Mouse (Mus musculus) R1 (cell line): ENCODE measurements around the gene Lrrc8c.

Experiments
- DNase-seq: peaks from one replicate; pipeline ENCODE4 v3.0.0-alpha.2; 2018; ENCODE audit warnings: low read depth, low spot score

Lrrc8c gene

DNA sequence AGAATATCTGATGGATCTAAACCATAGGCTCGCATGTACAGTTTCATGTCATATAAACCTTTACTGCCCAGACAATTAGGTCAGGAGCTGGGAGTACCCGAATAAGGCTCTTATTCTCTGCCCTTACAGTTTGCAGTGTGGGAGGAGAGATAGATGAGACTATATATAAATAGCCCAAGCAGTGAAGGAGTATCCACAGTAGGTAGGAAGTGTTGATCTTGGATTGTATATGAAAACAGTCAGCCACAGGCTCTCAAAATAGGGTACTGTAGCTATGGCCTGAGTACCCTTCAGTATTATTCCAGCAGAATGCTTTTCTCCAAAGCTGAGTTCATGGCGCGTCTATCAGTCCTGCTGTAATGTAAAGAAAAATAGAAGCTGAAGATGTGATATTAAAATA lies 27.9 kb downstream of the Lrrc8c start:
- no peak for DNase-seq

DNA sequence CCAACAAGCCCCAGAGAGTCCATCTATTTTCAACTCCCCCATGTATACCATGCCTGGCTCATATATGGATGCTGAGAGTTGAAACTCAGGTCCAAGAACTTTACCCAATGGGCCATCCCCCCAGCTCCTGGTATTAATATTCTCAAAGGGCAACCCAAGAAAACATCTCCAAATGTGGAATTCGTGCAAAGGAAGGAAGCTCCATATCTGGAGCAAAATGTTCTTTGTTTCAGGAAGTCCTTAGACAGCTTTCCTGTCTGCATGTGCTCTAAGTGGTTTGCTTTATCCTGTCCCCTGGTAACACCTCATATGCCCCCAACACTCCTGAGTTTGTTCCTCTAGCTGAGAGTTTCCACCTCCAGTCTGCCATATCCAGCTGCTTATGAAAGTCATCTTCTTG lies 32.6 kb downstream of the Lrrc8c start:
- no peak for DNase-seq

DNA sequence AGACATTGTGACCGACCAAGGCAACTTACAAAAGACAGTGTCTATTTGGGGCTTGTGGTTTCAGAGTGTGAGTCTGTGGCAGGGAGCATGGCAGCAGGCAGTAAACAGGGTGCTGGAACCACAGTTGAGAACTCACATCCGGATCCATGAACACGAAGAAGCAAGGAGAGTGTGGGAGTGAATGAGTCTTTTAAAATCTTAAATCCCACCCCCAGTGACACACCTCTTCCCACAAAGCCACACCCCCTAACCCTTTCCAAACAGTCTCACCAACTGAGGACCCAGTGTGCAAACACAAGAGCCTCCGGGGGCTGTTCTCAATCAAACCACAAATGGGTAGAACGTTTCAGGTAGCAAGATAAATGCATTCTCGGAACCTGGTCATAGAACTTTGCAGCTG lies 37.1 kb downstream of the Lrrc8c start:
- peak; percentile 11 for DNase-seq

DNA sequence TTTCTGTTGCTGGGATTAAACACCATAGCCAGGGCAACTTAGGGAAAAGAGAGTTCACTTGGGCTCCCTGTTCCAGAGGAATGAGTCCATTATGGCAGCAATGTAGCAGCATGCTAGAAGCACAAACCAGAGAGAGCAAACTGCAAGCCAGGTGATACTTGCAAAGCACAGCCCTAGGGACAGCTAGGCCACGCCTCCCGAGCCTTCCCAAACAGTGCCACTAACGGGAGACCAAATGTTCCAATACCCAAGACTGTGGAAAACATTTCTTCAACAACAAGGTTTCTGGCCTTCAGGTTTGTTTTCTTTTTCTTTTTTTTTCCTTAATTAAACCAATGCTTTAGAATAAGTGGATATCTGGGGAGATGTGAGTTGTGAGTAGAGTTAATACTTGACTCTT lies 38.2 kb downstream of the Lrrc8c start:
- DNase-seq, result no peak

DNA sequence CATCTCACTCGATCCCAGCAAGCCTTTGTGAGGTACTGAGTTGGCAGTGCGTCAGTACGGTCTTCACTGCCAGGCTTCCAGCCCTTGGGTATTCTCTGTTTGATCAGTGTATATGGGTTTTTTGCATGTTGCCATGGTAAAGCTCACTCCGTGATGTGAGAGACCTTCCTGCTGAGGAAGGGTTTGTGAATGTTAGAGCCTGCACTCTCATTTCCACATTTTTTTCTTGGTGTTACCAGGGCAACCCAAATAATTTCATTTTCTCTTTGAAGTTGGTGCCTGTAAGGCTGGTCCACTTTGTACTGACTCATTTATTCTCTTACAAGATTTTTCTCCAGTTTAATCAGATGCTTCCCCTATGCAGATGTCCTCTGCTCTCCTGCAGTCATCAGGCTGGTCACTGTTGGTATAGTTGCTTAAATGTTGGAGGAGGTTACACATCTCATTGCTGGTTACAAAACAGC lies 38.6 kb downstream of the Lrrc8c start:
- DNase-seq, result no peak

DNA sequence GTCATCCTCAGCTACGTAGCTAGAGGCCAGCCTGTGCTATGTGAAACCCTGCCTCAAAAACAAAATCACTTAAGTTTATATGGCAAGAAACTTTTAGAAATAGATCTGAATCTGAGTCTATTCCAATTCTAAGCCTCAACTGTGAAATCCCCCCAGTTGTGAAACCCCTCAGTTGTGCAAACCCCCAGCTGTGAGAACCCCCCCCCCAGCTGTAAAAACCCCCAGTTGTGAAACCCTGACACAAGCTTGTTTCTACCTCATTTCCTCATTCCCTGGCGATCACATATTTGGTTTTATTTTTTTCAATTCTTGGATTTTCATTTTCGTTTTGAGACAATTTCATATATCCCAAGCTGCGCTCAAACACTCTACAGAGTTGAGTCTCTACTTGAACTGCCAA lies 39.3 kb downstream of the Lrrc8c start:
- no peak for DNase-seq

DNA sequence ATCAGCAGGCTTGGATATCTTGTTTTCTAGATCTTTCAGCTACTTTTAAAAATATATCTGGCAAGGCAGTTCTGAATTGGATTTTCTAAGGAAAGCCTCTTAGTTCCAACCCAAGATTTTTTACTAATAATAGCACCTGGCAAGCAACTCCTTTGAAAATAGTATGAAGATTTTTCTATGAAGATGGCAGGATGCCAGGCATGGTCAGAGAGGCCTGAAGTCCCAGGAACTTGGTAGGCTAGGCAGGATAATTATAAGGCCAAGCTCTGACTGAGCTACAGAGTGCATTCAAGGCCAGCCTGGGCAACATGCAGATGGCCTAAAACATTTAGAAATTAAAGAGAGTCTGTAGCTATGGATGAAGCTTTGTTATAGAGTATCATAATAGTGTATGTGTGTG lies 42.7 kb downstream of the Lrrc8c start:
- no peak for DNase-seq

DNA sequence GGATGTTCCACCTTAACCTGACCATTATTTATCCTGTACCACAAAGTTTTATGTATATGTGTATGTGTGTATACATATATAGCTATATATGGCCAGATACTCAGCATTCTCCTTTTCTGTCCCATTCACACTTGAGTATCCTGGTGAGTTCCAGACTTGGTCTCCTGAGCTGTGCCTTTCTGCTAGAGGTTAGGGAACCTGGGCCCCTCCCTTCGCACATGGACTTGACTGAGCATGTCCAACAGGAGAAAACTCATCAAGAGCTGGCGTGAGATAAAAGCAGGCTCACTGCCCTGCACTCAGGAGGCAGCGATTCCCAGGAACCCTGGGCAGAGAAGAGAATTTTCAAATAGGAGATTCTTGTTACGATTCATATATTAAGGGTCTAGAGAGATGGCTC lies 45.6 kb downstream of the Lrrc8c start:
- DNase-seq, result no peak

DNA sequence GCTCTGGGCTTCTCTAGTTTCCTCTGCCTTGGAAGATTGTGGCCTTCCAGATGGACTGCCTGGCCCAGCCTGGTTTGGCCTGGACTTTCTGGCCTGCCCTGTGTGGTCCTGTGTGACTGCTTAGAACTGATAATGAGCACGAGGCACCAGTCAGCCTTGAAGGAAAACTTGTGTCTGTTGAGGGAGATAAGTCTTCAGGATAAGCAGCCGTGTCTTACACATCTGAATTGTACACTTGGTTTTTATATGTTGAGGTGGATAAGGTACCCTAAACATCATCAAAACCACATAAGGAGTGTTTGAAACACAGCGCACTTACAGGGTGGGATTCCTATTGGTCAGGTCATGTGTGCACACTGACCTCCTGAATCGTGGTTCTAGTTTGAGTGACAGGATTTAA lies 46.6 kb downstream of the Lrrc8c start:
- no peak for DNase-seq

DNA sequence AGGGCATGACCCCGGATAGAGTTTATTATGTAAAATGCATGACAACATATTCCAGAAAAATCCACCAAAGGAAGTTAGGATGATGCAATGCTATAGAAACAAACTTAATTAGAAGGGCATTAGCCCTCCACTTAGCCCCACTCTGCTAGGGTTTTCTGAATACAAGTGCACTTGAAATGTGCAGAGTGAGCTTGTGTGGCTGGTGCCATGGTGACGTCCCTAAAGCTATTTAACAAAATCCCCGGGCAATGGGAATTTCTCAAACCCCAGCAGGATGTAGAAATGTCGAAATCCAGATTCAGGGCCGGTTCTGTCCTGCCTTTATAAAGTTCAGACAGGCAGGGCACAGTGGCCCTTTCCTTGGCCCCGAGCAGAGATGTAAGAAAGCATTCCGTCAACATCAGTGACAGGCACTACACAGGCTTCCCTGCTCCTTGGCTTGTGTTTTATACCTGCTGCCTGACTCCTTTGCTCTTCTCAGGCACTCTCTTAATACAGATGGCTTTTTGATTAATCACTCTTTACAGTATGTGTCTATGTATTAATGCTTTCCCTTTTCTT lies 47.7 kb downstream of the Lrrc8c start:
- no peak for DNase-seq

DNA sequence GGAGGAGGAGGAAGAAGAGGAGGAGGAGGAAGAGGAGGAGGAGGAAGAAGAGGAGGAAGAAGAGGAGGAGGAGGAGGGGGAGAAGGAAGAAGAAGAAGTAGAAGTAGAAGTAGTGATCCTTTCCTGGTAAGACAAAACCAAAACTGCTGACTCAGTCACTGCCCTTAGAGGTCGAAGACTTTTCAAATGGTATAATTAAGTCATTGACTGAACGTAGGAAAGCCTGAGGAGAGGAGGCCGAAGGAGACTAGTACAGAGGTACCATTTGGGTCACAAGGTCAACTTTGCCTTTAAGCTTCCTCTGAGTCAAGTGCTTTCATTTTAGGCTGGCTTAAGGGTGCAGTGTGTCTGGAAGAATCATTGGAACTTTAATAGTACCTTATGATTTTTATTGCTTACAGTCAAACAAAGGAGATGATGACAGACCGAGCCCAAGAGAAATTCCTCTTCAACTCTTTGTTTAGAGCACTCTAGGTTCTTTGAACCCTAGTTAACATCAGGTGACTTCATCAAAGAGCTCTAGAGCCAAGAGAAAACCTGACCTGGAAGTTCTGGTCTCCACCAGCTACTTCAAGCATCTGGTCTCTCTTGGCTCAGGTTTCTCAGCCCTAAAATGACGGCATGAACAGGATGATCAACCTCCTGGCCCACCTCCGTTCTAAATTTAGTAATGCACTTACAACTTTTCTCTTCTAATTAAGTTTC lies 49.0 kb downstream of the Lrrc8c start:
- no peak for DNase-seq

DNA sequence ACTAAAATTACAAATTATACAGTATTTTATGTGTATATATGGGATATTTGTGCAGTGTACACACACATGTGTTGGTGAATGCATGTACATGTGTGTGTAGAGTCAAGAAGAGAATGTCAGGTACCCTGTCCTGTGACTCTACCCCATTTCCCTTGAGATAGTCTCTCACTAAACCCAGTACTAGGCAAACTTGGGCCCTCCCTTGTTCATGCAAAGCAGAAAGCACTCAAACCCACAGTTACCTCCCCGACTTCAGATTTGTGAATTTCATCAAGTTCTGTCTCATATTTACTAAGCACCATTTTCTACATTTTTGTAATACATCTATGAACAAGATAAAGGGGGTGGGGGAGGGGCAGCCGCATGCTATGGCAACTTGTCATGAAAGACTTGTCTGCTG lies 50.0 kb downstream of the Lrrc8c start:
- no peak for DNase-seq

DNA sequence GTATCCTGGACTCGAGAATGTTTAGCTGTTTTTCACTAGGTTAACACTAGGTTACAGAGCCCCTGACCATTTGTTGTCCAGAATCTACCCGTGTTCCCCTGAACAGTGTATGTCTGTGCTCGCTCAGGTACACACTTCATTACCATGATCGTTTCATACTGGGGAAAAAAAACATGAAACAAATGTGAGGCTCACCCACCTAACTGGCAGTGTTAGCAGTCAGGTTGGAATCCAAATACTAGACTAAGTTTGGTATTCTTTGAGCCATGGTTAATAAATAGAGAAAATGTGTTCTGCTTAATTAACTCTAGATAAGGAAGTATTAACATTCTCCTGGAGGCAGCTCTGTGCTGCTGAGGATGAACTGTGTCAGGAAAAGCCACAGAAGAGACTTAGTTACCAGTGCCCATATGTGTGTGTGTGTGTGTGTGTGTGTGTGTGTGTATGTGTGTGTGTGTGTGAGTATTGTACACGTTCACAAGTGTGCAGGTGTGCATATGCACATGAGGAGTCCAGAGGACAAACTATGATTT lies 53.0 kb downstream of the Lrrc8c start:
- DNase-seq, result no peak

DNA sequence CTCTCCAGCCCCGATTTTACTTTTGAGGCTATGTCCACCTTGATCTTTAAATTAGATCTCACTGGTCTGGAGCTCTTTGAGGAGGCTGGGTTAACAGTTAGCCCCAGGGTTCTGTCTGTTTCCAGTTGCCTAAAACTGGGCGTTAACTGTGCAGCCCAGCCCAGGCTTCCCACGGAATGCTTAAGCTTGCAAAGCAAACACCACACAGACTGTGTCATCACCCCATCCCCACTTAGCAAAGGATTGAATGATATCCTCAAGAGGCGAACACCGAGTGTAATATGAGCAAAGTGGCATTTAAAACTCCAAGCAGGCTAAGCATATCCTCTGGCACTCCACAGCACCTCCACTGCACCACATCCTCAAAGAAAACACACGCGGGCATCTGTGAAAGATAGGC lies 53.7 kb downstream of the Lrrc8c start:
- no peak for DNase-seq

DNA sequence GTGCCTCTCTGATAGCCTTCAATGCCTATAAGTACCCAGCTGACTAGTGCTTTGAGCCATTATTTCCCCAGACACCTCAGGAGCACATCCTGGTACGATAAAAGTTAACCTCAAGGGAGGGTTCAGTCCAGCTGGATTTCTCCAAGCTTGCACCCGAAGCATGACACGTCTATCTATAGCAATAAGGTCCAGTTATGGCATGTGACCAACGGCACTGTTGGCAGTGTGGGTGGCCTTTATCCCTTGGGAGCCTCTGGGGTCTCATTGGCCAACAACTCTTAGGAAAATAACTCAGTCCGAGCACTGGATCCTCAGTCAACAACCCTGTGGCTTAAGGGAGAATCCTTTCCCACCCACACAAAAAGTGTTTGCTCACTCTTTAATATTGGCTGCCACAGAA lies 55.6 kb downstream of the Lrrc8c start:
- no peak for DNase-seq

DNA sequence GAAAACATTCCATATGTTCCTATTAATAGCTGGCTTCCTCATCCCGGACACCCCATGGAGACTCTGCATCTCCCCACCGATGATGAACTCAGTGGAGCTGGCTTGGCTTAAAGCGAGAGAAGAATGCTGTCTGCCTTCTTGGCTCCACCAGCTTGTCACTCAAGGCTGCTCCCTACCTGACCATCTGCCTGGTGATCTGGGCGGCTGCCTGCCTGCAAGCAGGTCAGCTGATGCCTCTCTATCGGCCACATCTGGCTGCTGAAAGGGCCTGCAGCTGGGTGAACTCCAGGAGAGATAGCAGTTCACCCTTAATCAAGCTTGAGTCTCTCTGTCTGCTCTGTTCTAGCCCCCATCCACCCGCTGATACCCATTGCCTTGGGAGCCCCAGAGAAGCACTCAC lies 56.7 kb downstream of the Lrrc8c start:
- DNase-seq, result no peak

DNA sequence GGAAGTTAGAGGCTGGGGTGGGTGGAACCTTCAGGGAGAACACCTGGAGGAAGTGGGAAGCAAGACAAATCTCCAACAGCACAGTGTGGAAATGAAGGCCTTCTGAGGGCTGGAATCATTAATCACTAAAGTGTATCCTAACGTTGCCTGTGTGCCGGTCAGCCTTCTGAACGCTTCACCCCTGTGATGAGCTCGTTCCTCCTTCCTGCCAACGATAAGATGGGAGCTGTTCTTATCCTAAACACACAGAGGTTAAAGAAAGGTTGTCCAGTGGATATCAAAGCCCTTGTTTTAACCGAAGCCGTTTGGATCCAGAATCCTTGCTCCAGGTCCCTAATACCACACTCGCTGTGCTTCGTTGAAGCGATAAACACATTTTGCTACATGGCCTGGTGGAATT lies 61.7 kb downstream of the Lrrc8c start:
- no peak for DNase-seq

DNA sequence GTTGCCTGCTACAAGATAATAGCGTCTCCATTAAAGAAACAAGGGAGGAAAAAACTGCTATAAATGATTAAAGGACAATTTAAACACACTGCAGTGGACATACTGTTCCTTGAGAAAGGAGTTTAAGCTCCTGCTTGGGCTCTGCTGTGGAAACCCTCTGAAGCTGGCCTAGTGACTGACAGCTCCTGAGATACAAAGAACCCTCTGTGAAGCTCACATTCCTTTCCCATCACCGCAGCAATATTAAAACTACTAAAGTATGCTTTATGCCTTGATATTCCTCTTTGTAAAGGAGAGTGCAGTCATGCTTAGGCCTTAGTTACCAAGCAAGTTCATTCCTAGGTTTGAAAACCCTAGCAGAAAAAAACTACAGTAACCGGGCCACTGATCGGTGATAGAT lies 66.7 kb downstream of the Lrrc8c start:
- no peak for DNase-seq

DNA sequence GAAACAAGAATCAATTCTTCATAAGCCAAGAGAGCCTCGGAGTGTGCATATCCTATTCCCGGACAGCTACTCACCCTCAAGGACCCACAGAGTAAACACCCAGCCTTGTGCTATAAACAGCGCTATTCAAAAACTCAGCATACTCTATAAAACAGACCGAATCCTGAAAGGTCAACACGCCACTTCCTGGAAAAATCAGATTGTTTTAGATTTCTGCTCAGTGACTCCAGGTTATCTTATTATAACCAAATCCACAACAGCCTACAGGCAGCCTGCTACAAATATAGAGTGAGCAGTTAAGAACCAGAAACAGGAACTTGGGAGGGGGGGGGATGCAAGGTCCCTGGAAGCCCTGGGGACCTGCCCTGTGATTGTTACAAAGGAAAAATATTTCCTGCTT lies 67.5 kb downstream of the Lrrc8c start:
- DNase-seq, result no peak

DNA sequence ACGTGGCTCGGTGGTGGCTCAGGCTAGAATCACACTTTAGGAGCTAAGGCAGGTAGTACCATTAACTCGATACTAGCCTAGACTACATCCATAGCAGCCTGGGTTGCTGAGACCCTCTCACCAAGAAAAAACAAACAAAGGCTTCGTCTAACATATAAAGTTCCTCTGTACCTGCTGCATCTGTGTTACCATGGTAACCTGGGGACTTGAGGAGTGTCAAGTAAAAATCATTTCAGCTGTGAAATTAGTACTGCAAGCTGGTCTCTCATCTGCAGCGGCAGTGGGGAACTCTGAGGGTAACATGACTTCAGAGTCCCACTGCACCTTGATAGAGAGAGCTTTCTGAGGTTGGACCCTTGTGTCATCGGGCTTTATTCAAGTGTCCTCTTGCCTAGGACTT lies 68.3 kb downstream of the Lrrc8c start:
- peak; percentile 31 for DNase-seq

DNA sequence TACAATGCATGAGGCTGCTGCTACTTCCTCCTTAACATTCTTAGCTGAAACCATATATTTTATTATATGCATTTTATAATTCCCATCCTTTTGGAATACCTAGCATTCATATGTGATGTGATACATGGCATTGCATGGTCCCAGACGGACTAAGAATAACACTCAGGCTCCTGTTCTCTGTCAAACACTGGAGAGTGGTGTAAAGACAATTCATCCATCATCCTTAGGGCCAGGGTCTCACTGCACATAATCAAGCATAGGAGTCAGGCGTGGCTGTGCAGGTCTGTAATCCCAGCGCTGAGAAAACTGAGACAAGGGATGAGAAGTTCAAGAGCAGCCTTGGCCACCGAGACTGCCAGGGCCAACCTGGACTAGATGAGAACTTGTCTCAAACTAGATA lies 69.5 kb downstream of the Lrrc8c start:
- DNase-seq, result no peak

DNA sequence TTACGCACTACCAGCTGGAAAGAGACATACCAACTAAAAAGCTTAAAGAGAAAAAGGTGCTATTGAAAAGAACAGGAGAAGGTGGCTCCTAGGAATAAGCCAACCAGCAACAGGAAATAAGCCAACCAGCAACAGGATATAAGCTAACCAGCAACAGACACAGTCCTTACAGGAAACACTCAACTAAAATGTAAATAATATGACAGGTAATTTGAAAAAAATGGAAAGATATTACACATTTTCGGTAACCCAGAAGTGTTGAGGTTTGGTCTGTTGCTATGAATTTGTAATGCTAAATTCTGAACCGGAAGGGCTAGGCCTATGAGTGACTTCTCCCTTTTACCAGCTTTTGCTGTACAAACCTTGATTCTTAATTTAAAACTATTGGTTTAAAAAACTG lies 69.9 kb downstream of the Lrrc8c start:
- DNase-seq, result no peak

DNA sequence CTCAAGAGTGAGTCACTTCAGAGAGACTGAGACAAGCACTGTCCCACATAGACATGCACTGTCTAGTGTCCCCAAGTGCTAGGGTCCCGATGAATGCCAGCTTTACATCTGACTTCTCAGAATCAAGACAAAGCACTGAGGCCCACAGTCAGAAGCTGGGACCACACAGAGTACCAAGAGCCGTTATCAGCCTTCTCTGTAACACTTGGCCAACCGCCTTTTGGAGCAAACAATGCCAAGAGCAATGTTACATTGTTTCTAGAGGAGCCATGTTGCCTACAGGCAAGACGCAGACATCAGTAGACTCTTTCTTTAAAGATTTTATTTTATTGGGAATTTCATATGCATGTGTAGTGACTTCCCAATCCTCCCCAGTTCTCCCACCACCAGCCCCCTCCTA lies 73.2 kb downstream of the Lrrc8c start:
- no peak for DNase-seq

DNA sequence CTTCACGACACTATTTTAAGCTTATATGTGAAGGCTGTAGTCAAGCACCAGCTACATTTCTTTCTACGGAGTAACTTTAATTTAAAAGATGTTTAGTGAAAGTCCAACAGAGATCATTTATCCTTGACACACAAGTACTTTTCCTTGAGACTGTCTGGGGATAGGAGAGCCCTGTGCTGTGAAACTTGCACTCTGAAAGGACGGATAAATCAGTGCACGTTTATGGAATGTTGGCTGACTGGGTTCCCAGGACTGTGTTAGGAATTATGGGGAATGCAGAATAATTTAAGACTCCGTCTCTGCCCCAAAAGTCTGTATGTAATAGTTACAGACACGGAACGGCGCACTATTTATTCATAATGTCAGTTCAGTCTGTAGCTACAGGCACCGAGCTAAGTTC lies 74.4 kb downstream of the Lrrc8c start:
- DNase-seq, result no peak
